Mouse (Mus musculus) cerebellum, postnatal 10 days (tissue): Measurements from ENCODE around the gene Lrrn2.

Experiments
- DNase-seq, 2 experiments: peaks; one replicate each; pipeline ENCODE4 v3.0.0; 2021; ENCODE audit warnings: mixed read lengths in 2 of 2

Lrrn2 gene

GRCm38 (mm10) chr1:132880161-132881005 is at the start of gene Lrrn2:
Gene Lrrn2, plus strand, starts transcription at chr1:132880273.
- DNase-seq: peak; percentile 85 to 88

- DNase-seq: no peak
Measured at GRCm38 (mm10) chr1:132831963-132832362, 48.1 kb upstream of the Lrrn2 start.

- no peak for DNase-seq
Measured at GRCm38 (mm10) chr1:132834037-132834436, 46.0 kb upstream of the Lrrn2 start.

GRCm38 (mm10) chr1:132836895-132837294 is 43.2 kb upstream of the Lrrn2 start:
- DNase-seq: no peak

- no peak for DNase-seq
Measured at GRCm38 (mm10) chr1:132837691-132838090, 42.4 kb upstream of the Lrrn2 start.

- DNase-seq: no peak
Measured at GRCm38 (mm10) chr1:132838371-132838770, 41.7 kb upstream of the Lrrn2 start.

GRCm38 (mm10) chr1:132843612-132844011 is 36.5 kb upstream of the Lrrn2 start:
- DNase-seq: no peak

- DNase-seq: peak; percentile 62 to 73
Measured at GRCm38 (mm10) chr1:132844088-132844804, 35.8 kb upstream of the Lrrn2 start.

- peak in 1 of 2 experiments; percentile 27 for DNase-seq
Measured at GRCm38 (mm10) chr1:132845766-132846165, 34.3 kb upstream of the Lrrn2 start.

GRCm38 (mm10) chr1:132850809-132851208 is 29.3 kb upstream of the Lrrn2 start:
- no peak for DNase-seq

- DNase-seq: no peak
Measured at GRCm38 (mm10) chr1:132851296-132851695, 28.8 kb upstream of the Lrrn2 start.

GRCm38 (mm10) chr1:132851771-132852170 is 28.3 kb upstream of the Lrrn2 start:
- DNase-seq: no peak

GRCm38 (mm10) chr1:132853312-132853711 is 26.8 kb upstream of the Lrrn2 start:
- no peak for DNase-seq

GRCm38 (mm10) chr1:132858516-132859383 is 21.3 kb upstream of the Lrrn2 start:
- DNase-seq: peak in 1 of 2 experiments; percentile 28

- DNase-seq: no peak
Measured at GRCm38 (mm10) chr1:132864220-132864619, 15.9 kb upstream of the Lrrn2 start.

GRCm38 (mm10) chr1:132865585-132865984 is 14.5 kb upstream of the Lrrn2 start:
- DNase-seq: no peak

GRCm38 (mm10) chr1:132870327-132870726 is 9.7 kb upstream of the Lrrn2 start:
- peak; percentile 49 to 53 for DNase-seq

- DNase-seq: no peak
Measured at GRCm38 (mm10) chr1:132878951-132879610, 992 bp upstream of the Lrrn2 start.

GRCm38 (mm10) chr1:132879801-132880160 is 292 bp upstream of the Lrrn2 start:
- DNase-seq: peak; percentile 50 to 59

GRCm38 (mm10) chr1:132881041-132881761 is 1.1 kb downstream of the Lrrn2 start:
- DNase-seq: peak; percentile 84 to 87

GRCm38 (mm10) chr1:132881836-132882235 is 1.8 kb downstream of the Lrrn2 start:
- DNase-seq: peak; percentile 62 to 67

GRCm38 (mm10) chr1:132885701-132886100 is 5.6 kb downstream of the Lrrn2 start:
- DNase-seq: peak; percentile 58 to 60
